Mouse (Mus musculus) MN1 (cell line): ENCODE measurements around the gene Bmf.
"Not testable (repeated sequence)": the region's sequence is repeated elsewhere in the genome, so short reads cannot be mapped to it uniquely, and the experiment has no call there.

Experiments
- DNase-seq: peaks from one replicate; pipeline ENCODE4 v3.0.0-alpha.2; 2016; ENCODE audit warnings: low spot score

Bmf gene

GRCm38 (mm10) chr2:118549507-118550473, at the start of gene Bmf:
Bmf (minus strand) TSS chr2:118549687.
- peak; percentile 98 for DNase-seq

GRCm38 (mm10) chr2:118599087-118599486, 49.6 kb upstream of the Bmf start:
- no peak for DNase-seq

GRCm38 (mm10) chr2:118597673-118598568, 48.4 kb upstream of the Bmf start, which contains the start of gene Bub1b:
Bub1b (plus strand) TSS chr2:118598211.
- DNase-seq, result peak; percentile 91

DNA sequence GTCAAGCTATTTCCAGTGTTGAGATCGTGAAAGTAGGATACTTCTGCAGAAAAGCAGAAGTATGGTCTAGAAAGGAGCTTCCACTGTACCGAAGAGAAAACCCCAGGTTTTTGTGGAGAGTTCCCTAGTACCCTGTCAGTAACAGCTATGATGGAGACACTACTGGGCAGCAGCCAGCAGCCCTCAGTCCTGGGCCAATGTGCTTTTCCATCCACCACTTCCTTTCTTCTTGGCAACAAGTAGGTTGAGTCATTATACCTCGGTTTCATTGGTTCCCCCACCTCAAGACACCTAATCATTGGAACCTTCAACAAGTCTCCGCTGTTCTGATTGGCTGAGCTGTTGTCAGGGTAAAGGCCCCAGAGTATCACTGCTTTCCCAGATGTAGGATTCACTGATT, 41.6 kb upstream of the Bmf start:
- DNase-seq, result no peak

GRCm38 (mm10) chr2:118587686-118588085, 38.2 kb upstream of the Bmf start:
- no peak for DNase-seq

GRCm38 (mm10) chr2:118586013-118586412, 36.5 kb upstream of the Bmf start:
- no peak for DNase-seq

- DNase-seq, result no peak
Measured at GRCm38 (mm10) chr2:118573135-118573534, 23.6 kb upstream of the Bmf start.

DNA sequence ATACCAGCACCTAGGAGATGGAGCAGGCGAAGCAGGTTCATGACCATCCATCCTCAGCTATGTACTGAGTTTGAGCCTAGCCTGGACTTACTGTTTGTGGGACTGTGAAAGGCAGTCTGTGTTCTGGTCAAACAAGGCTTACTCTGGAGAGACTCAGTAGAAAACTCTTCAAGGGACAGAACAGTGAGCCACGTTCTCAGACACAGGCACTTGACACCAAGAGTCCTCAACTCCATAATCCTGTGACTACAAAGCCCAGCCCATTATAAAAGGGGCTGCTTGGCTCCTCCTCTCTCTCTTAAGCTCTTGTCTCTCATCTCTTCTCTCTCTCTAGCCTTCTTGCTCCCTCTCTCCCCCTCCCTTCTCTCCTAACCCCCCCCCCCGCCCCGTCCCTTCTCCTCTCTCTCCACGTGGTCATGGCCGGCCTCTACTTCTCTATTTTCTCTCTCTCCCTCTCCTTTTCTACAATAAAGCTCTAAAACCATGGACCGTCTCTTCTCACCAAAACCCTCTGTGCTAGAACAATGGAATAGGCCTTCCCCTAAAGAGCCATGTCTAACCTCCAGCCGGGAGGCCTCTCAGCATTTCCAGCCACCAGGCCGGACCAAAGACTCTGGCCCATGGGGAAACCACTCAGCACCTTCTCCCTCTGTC, 22.8 kb upstream of the Bmf start:
- DNase-seq, result no peak

GRCm38 (mm10) chr2:118570939-118571338, 21.5 kb upstream of the Bmf start:
- no peak for DNase-seq

DNA sequence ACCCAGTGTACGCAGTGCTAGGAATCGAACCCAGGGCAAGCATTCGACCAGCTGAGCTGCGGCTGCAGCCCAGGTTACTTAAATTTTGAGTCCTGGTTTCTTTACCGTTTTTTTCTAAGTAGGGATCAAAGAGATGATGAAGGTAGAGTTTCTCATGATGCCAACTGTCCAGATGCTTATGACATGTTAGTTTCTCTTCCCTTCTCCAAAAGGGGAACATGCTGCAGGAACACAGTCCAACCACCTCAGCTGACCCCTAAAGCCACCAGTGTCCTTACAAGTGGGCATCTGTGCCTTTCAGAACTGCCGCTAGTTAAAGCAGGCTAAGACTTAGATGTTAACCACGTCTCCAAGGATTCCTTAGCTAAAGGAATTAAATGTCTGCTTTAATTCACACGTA, 17.7 kb upstream of the Bmf start:
- DNase-seq, result no peak

DNA sequence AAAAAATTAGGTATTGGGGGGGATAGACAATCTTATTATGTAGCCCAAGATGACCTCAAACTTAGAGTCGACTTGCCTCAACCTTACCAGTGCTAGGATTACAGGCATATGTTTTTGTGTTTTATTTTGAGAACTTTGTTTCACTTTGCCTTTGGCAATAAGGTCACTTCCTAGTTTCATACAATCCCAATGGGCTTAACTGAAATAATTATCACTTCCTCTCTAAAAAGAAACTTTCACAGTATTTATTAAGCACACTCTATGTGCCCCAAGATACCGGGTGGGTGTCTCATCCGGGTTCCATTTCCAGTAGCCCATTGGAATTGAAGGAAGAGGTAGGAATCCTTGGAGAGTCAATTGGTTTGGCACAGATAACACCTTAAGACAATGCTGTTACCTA, 12.9 kb upstream of the Bmf start:
- no peak for DNase-seq

DNA sequence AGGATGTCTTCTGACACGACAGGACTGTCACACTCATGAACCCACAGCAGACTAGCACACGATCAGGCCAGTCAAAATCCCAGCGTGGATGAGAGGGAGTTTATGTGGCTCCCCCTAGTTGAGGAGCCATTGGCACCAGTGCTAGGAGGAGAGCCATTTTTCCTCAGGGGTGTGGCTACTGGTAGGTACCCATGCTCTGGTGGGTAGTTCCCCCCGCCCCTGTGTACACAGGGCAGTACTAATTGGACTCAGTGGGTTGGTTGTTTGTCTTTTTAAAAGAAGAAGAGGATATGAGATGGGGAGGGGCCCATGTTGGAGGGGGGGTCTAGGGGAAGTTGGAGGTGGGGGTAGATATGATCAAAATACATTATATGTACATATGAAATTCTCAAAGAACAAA, 12.5 kb upstream of the Bmf start:
- DNase-seq, result no peak

GRCm38 (mm10) chr2:118558426-118558825, 8.9 kb upstream of the Bmf start:
- DNase-seq, result no peak

- not testable (repeated sequence) for DNase-seq
Measured at GRCm38 (mm10) chr2:118554356-118554990, 5.0 kb upstream of the Bmf start.

- no peak for DNase-seq
Measured at GRCm38 (mm10) chr2:118551606-118552005, 2.1 kb upstream of the Bmf start.

- peak; percentile 51 for DNase-seq
Measured at GRCm38 (mm10) chr2:118548421-118549221, 866 bp downstream of the Bmf start.

DNA sequence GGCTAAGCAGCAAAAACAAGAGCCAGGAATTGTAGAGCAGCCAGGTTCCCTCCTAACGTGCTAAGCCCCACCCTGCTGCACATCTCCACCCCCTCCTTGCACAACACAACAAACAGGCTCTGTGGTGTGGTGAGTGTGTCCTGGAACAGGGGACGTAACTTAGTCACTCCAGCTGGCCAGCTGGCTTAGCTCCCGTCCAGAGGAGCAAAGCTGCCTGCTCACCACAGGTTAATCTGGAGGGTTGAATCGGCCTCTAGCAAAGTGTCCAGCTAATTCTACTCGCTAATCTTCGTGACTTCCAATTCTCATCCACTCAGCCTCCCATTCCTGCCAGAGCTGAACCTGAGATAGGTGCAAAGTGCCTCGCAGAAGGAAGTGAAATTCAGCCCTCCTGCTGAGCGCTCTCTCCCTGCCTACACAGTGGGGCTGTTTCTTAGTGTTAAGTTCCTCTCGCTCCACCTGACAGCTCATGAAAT, 1.9 kb downstream of the Bmf start:
- peak; percentile 58 for DNase-seq

- no peak for DNase-seq
Measured at GRCm38 (mm10) chr2:118546798-118547165, 2.7 kb downstream of the Bmf start.

DNA sequence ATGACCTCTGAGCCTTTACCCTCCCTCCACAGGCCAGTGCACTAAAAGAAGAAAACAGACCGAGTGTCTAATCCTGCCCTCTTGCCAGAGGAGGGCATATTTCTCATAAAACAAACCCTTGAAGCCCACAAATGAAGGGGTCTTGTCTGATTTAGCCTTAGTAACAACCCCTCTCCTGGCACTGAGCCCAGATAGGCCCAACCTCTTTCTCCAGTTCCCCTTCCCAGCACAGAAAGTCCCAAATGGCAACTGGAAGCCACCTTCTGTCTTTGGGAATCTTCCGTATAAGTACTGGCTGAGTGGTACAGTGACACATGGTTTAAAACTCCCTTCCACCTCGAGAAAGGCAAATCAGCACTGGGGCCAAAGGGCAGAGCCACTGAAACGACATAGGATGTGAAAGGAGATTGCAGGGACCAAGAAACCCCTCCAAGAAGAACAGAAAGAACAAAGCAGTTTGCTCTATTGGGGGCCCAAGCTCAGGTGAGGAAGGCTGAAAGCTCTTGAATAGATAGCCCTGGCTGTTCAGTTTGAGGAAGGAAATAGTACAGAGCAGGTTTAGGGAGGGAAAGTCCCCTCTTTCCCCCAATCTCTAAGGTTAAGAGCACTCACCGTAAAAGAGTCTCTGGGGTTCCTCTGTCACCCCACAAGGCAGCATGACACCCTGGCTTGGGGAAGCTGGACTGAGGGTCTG, 3.2 kb downstream of the Bmf start:
- no peak for DNase-seq
